Mouse (Mus musculus) bone marrow, adult 2 months (tissue): Measurements from ENCODE around the gene B4galt5.

Experiments
- CTCF ChIP-seq: fragments of 200-500 bp; IDR thresholded peaks from 2 replicates; pipeline ENCODE4 v1.5.1; 2011; ENCODE audit warnings: low read length, control low read depth; ENCODE audit not compliant: control insufficient read depth, insufficient read depth
- POLR2A ChIP-seq: fragments of 200-500 bp; IDR thresholded peaks from 2 replicates; pipeline ENCODE4 v1.6.1; 2011; ENCODE audit warnings: low read depth, mild to moderate bottlenecking, control low read depth, low read length, borderline replicate concordance; ENCODE audit not compliant: control insufficient read depth

GRCm38 (mm10) chr2:167333450-167333849 lies 15.5 kb downstream of the B4galt5 start:
- TF ChIP-seq POLR2A = no peak
- TF ChIP-seq CTCF = no peak
